20 mouse cellular contexts compared by ENCODE assay signal in the genomic region with DNA sequence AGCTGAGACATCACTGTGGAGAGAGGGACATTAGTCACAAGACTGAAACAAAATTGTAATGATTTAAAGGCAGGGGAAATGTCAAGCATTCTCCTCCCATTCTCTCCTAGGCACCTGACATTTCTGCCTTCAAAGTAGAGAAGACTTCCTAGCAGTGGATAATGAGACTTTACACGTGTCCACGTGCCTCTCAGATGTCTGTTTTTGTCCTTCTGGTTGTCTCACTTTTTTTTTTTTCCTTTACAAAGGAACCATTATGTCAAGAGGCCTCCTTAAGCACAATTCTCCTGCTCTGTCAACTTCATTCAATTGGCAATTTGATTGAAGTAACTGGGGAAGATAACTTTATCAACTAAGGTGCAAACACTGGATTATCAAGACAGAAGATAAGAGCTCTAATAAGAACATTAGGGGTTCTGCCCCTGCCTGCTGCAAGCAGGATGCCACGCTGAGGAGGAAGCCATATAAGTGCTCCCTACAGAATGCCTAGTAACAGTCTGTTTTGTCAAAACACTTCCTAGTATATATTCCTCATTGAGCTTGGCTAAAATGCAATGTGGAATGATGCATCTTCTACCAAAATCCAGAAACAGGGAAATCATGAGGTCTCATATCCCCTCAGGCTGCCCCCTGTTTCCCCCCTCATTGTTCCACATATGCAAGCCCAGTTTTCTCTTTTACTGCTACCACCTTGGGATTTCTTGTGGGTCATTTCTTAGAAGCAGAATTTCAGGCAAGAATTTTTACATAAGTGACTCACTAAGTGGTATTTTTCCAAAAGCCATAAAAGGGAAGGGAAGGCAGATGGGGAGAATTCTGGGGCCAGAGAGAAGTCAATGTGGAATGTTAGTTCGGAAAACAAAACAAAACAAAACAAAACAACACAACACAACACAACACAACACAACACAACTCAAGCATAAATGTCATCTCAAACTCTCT.
DNase-seq lines count a peak whose midpoint lies in the region; TF ChIP-seq lines count a peak whose summit lies in the region.
"Had no signal": no experiment of that assay in that cellular context is flagged by ENCODE, and none has a peak within 500 bp of the region (broad histone marks: within the 10 kb centered on the region; RNA-seq: fewer than 3 reads in every experiment).

No protein-coding gene starts in this region.

- TF ChIP-seq RAD21 in MEL (IDR thresholded peaks at IDR 0.05; ENCODE audit: low read depth, low read length) = no peak

- no peak for TF ChIP-seq CTCF in MEL (IDR thresholded peaks at IDR 0.05 in 2 of 3, conservative IDR thresholded peaks at IDR 0.05 in 1 of 3; ENCODE audit: control insufficient read depth in 1 of 3, insufficient read depth in 1 of 3, low read depth in 2 of 3, low read length in 3 of 3, poor library complexity in 1 of 3, severe bottlenecking in 1 of 3)
- no peak for TF ChIP-seq CTCF in embryonic fibroblast, embryonic 13.5 days (IDR thresholded peaks at IDR 0.05; ENCODE audit: borderline replicate concordance, insufficient read depth, low read length)

- H3K9ac ChIP-seq in MEL (ENCODE audit: control insufficient read depth, low read depth, low read length, poor library complexity, severe bottlenecking) = no peak overlapping the region
- H3K9ac ChIP-seq: embryonic facial prominence, embryonic 13.5 days; forebrain, embryonic 13.5 days; forebrain, postnatal 0 days; heart, embryonic 12.5 days; hindbrain, embryonic 15.5 days had no signal

- no peaks in the 10 kb centered on the region for H3K9me3 ChIP-seq in MEL (replicated peaks; ENCODE audit: insufficient read depth, low read length)
- H3K9me3 ChIP-seq: embryonic facial prominence, embryonic 13.5 days; forebrain, embryonic 13.5 days; G1E; heart, embryonic 12.5 days; hindbrain, embryonic 15.5 days had no signal

- H3K4me3 ChIP-seq in MEL (ENCODE audit: control insufficient read depth in 1 of 2, insufficient read depth in 1 of 2, low read depth in 2 of 2, low read length in 2 of 2) = no peak overlapping the region
- H3K4me3 ChIP-seq in embryonic fibroblast, embryonic 13.5 days (ENCODE audit: insufficient read depth, low read length) = no peak overlapping the region
- no peak overlapping the region for H3K4me3 ChIP-seq in myocyte
- H3K4me3 ChIP-seq: embryonic facial prominence, embryonic 13.5 days; forebrain, embryonic 13.5 days; heart, embryonic 12.5 days; hindbrain, embryonic 15.5 days had no signal

- H3K36me3 ChIP-seq in MEL (ENCODE audit: control insufficient read depth in 1 of 2, insufficient read depth in 2 of 2, low read length in 2 of 2) = peaks cover 0 to 58% of the 10 kb centered on the region in 2 experiments; a peak in 2 of 4 replicates
- H3K36me3 ChIP-seq in myocyte (ENCODE audit: control insufficient read depth, insufficient read depth) = no peaks in the 10 kb centered on the region
- H3K36me3 ChIP-seq: embryonic facial prominence, embryonic 13.5 days; G1E; heart, embryonic 12.5 days; hindbrain, embryonic 15.5 days had no signal

- H3ac ChIP-seq in myocyte (ENCODE audit: control insufficient read depth, insufficient read length) = no peak overlapping the region

- TF ChIP-seq POLR2A in MEL (IDR thresholded peaks at IDR 0.05; ENCODE audit: control insufficient read depth in 1 of 2, insufficient read depth in 1 of 2, low read depth in 1 of 2, low read length in 2 of 2, poor library complexity in 1 of 2) (no peak), myocyte (IDR thresholded peaks at IDR 0.05; ENCODE audit: insufficient read length, low read depth) (no peak)
- TF ChIP-seq POLR2A in embryonic fibroblast, embryonic 13.5 days (IDR thresholded peaks at IDR 0.05; ENCODE audit: low read depth, low read length) = no peak

- peak; percentile 47 to 70; a peak in 3 of 4 replicates for TF ChIP-seq EP300 in MEL (IDR thresholded peaks at IDR 0.05; ENCODE audit: low read depth in 1 of 2, low read length in 2 of 2)

- peak; percentile 57 for DNase-seq in 3T3-L1 (ENCODE audit: low read depth, low spot score)
- peak; percentile 38 for DNase-seq in MEL (ENCODE audit: low read depth, low spot score)
- DNase-seq in kidney, postnatal 36 days = no peak
- DNase-seq in cerebellum, postnatal 25 days = no peak
- no peak for DNase-seq in heart, postnatal 10 days
- DNase-seq: adrenal gland, postnatal 25 days; B cell, adult 2 months; cerebellum, adult 8-10 months; cerebellum, postnatal 14 days; forebrain, postnatal 0 days; gastrocnemius, postnatal 25 days; heart, postnatal 36 days; kidney, adult 18-20 months had no signal

- H3K4me1 ChIP-seq in MEL (ENCODE audit: control insufficient read depth in 1 of 2, insufficient read depth in 2 of 2, low read length in 2 of 2) = peaks cover 37 to 41% of the 10 kb centered on the region in 2 experiments
- peaks cover 6% of the 10 kb centered on the region for H3K4me1 ChIP-seq in embryonic fibroblast, embryonic 13.5 days (ENCODE audit: control insufficient read depth, insufficient read depth, low read length)
- H3K4me1 ChIP-seq: embryonic facial prominence, embryonic 13.5 days; forebrain, embryonic 13.5 days; hindbrain, embryonic 15.5 days had no signal

- H3K4me2 ChIP-seq in myocyte (ENCODE audit: low read depth) = peak overlapping the region; percentile 8
- H3K4me2 ChIP-seq: embryonic facial prominence, embryonic 13.5 days; forebrain, embryonic 13.5 days; heart, embryonic 12.5 days; hindbrain, embryonic 15.5 days had no signal

- H3K79me2 ChIP-seq in MEL (ENCODE audit: control insufficient read depth, insufficient read depth, low read length, poor library complexity) = no peaks in the 10 kb centered on the region
- H3K79me2 ChIP-seq in myocyte (ENCODE audit: control insufficient read depth, insufficient read depth) = no peaks in the 10 kb centered on the region

- H3K27ac ChIP-seq in MEL (ENCODE audit: control insufficient read depth, low read depth, low read length) = peak overlapping the region; percentile 43
- peak overlapping the region; percentile 100 for H3K27ac ChIP-seq in embryonic fibroblast, embryonic 13.5 days (ENCODE audit: insufficient read depth, low read length)
- H3K27ac ChIP-seq: embryonic facial prominence, embryonic 13.5 days; forebrain, embryonic 13.5 days; hindbrain, embryonic 15.5 days had no signal

- H3K27me3 ChIP-seq in MEL (ENCODE audit: control insufficient read depth in 1 of 2, insufficient read depth in 2 of 2, low read length in 2 of 2) = no peaks in the 10 kb centered on the region
- H3K27me3 ChIP-seq in myocyte (ENCODE audit: control insufficient read depth, insufficient read depth, insufficient read length) = no peaks in the 10 kb centered on the region
- H3K27me3 ChIP-seq: embryonic facial prominence, embryonic 13.5 days; forebrain, embryonic 13.5 days; heart, embryonic 12.5 days; hindbrain, embryonic 15.5 days had no signal

- intact Hi-C loops in heart, postnatal 10 days (cut with DNase I) = no loop called here

TF ChIP-seq in MEL, 35 proteins besides CTCF, POLR2A, EP300 and RAD21 (continues in another document):
- no peak for TF ChIP-seq POLR2AphosphoS5 (IDR thresholded peaks at IDR 0.05; ENCODE audit: borderline replicate concordance, low read depth, low read length)
- TF ChIP-seq HCFC1 (IDR thresholded peaks at IDR 0.05; ENCODE audit: low read depth, low read length) = no peak
- peak; percentile 74 for TF ChIP-seq ZNF384 (IDR thresholded peaks at IDR 0.05; ENCODE audit: low read depth, low read length)
- no peak for TF ChIP-seq POLR2AphosphoS2 (IDR thresholded peaks at IDR 0.05; ENCODE audit: low read length)
- no peak for TF ChIP-seq MAZ (IDR thresholded peaks at IDR 0.05; ENCODE audit: low read depth, low read length)
- TF ChIP-seq E2F4 (IDR thresholded peaks at IDR 0.05; ENCODE audit: borderline replicate concordance, low read depth, low read length) = no peak
- TF ChIP-seq MAFK (IDR thresholded peaks at IDR 0.05; ENCODE audit: borderline replicate concordance, low read depth, low read length) = no peak
- peak; percentile 62 for TF ChIP-seq MAX (IDR thresholded peaks at IDR 0.05; ENCODE audit: low read length)
- TF ChIP-seq NRF1 (IDR thresholded peaks at IDR 0.05; ENCODE audit: insufficient read depth, low read depth, low read length, poor library complexity, severe bottlenecking) = no peak
- TF ChIP-seq ELF1 (IDR thresholded peaks at IDR 0.05; ENCODE audit: low read depth, low read length) = no peak
- TF ChIP-seq USF2 (IDR thresholded peaks at IDR 0.05; ENCODE audit: borderline replicate concordance in 1 of 2, insufficient read depth in 1 of 2, low read depth in 1 of 2, low read length in 2 of 2) = no peak
- peak; percentile 68; the same call in 1 of the 2 replicates for TF ChIP-seq TCF12 (IDR thresholded peaks at IDR 0.05; ENCODE audit: low read depth, low read length)
- peak; percentile 35; the same call in 1 of the 2 replicates for TF ChIP-seq RCOR1 (IDR thresholded peaks at IDR 0.05; ENCODE audit: low read depth, low read length)
- no peak for TF ChIP-seq MYB (IDR thresholded peaks at IDR 0.05; ENCODE audit: low read depth, low read length)

TF ChIP-seq in myocyte, 11 proteins besides CTCF, POLR2A, EP300 and RAD21:
- no peak for TF ChIP-seq TCF3 (IDR thresholded peaks at IDR 0.05; ENCODE audit: insufficient read length, low read depth)
- TF ChIP-seq USF1 (IDR thresholded peaks at IDR 0.05; ENCODE audit: low read depth) = no peak
- TF ChIP-seq MYOG (IDR thresholded peaks at IDR 0.05; ENCODE audit: control insufficient read depth in 1 of 3, insufficient read depth in 1 of 3, insufficient read length in 2 of 3, low read depth in 2 of 3) = no peak
- no peak for TF ChIP-seq MAX (IDR thresholded peaks at IDR 0.05; ENCODE audit: low read depth)
- no peak for TF ChIP-seq TCF12 (IDR thresholded peaks at IDR 0.05; ENCODE audit: insufficient read depth, poor library complexity, severe bottlenecking)
- no peak for TF ChIP-seq CEBPB (IDR thresholded peaks at IDR 0.05; ENCODE audit: insufficient read depth, poor library complexity, severe bottlenecking)
- TF ChIP-seq POLR2AphosphoS2 (IDR thresholded peaks at IDR 0.05; ENCODE audit: insufficient read length, low read depth) = no peak
- TF ChIP-seq SRF (IDR thresholded peaks at IDR 0.05; ENCODE audit: control insufficient read depth, insufficient read length, low read depth) = no peak
- no peak for TF ChIP-seq MYOD1 (IDR thresholded peaks at IDR 0.05; ENCODE audit: control insufficient read depth in 1 of 3, insufficient read length in 2 of 3, low read depth in 2 of 3)
- TF ChIP-seq E2F4 (IDR thresholded peaks at IDR 0.05; ENCODE audit: insufficient read depth) = no peak

Comparison
In these comparisons a context has a peak if more than half of its experiments do, and no peak if none do; other contexts are left out.
1. DNase-seq: peak in 3T3-L1 (single experiment) and MEL (single experiment); none in kidney, postnatal 36 days (0 of 2), cerebellum, postnatal 25 days (0 of 2) and heart, postnatal 10 days (0 of 2).